Mouse (Mus musculus): ENCODE measurements around the gene Sash1.

GRCm38 (mm10) chr10:8917798-8918197, 31.9 kb upstream of the Sash1 start:
- TF ChIP-seq POLR2A (IDR thresholded peaks at IDR 0.05; ENCODE audit: extremely low read depth, insufficient read depth, low read length), result no peak
- TF ChIP-seq CTCF (IDR thresholded peaks at IDR 0.05; ENCODE audit: extremely low read depth, insufficient read depth, low read length), result no peak

Measured in cortical plate, adult 2 months (tissue).